10 mouse cellular contexts compared by ENCODE assay signal in genomic region chr8:120143911-120144651, GRCm38 (mm10). TPM values are rescaled to one million over a fixed set of nuclear protein-coding genes. Genes with fewer than 3 reads are reported as not detected.
DNase-seq lines count a peak whose midpoint lies in the region; ATAC-seq lines count a peak whose summit lies in the region.
"Had no signal": no experiment of that assay in that cellular context is flagged by ENCODE, and none has a peak within 500 bp of the region (broad histone marks: within the 10 kb centered on the region; RNA-seq: fewer than 3 reads in every experiment).

No protein-coding gene starts in this region.

- no peaks in the 10 kb centered on the region for H3K36me3 ChIP-seq in neural tube, embryonic 11.5 days (ENCODE audit: control insufficient read depth, insufficient read depth, low read length)
- no peaks in the 10 kb centered on the region for H3K36me3 ChIP-seq in embryonic facial prominence, embryonic 12.5 days
- no peaks in the 10 kb centered on the region for H3K36me3 ChIP-seq in kidney, embryonic 16.5 days (ENCODE audit: insufficient read depth, low read length)

- no peak for DNase-seq in neural tube, embryonic 11.5 days (ENCODE audit: low spot score)
- no peak for DNase-seq in neural tube, embryonic 10.5 days (ENCODE audit: extremely low spot score, low spot score)
- peak; percentile 61 to 78 for DNase-seq in left cerebral cortex, adult 9 months (ENCODE audit: low spot score in 2 of 2)
- peak; percentile 47 to 58 for DNase-seq in right cerebral cortex, postnatal 36 days (ENCODE audit: low spot score in 2 of 2)
- DNase-seq in urinary bladder, postnatal 36 days (ENCODE audit: low spot score in 2 of 2): no peak
- DNase-seq in ovary, postnatal 14 days (ENCODE audit: low spot score): no peak

- no peaks in the 10 kb centered on the region for H3K27me3 ChIP-seq in neural tube, embryonic 11.5 days (ENCODE audit: control insufficient read depth, insufficient read depth, low read length)
- no peaks in the 10 kb centered on the region for H3K27me3 ChIP-seq in embryonic facial prominence, embryonic 12.5 days
- no peaks in the 10 kb centered on the region for H3K27me3 ChIP-seq in kidney, embryonic 16.5 days (ENCODE audit: insufficient read depth, low read length)

- no peak overlapping the region for H3K4me2 ChIP-seq in neural tube, embryonic 11.5 days (ENCODE audit: low read depth)
- H3K4me2 ChIP-seq in embryonic facial prominence, embryonic 12.5 days (replicated peaks): no peak overlapping the region
- no peak overlapping the region for H3K4me2 ChIP-seq in kidney, embryonic 16.5 days (replicated peaks; ENCODE audit: low read depth, low read length)

- peaks cover 11% of the 10 kb centered on the region for H3K4me1 ChIP-seq in neural tube, embryonic 11.5 days (ENCODE audit: control insufficient read depth, insufficient read depth, low read length)
- H3K4me1 ChIP-seq in embryonic facial prominence, embryonic 12.5 days: peaks cover 10% of the 10 kb centered on the region; the same call in 1 of the 2 replicates
- peaks cover 4% of the 10 kb centered on the region; the same call in 1 of the 2 replicates for H3K4me1 ChIP-seq in kidney, embryonic 16.5 days (ENCODE audit: insufficient read depth, low read length)

- no peaks in the 10 kb centered on the region for H3K9me3 ChIP-seq in neural tube, embryonic 11.5 days (ENCODE audit: control insufficient read depth, low read length)
- no peaks in the 10 kb centered on the region for H3K9me3 ChIP-seq in embryonic facial prominence, embryonic 12.5 days
- H3K9me3 ChIP-seq in kidney, embryonic 16.5 days (ENCODE audit: low read length): no peaks in the 10 kb centered on the region

- H3K27ac ChIP-seq in neural tube, embryonic 11.5 days (ENCODE audit: low read depth, low read length): peak overlapping the region; percentile 24
- H3K27ac ChIP-seq in embryonic facial prominence, embryonic 12.5 days: no peak overlapping the region
- no peak overlapping the region for H3K27ac ChIP-seq in kidney, embryonic 16.5 days (ENCODE audit: low read length)

- peak overlapping the region; percentile 31; the same call in 1 of the 2 replicates for H3K9ac ChIP-seq in neural tube, embryonic 11.5 days (ENCODE audit: low read length)
- 0 out of 2 replicates have a peak overlapping the region, but pooled peaks have one; percentile 5 for H3K9ac ChIP-seq in embryonic facial prominence, embryonic 12.5 days
- H3K9ac ChIP-seq in kidney, embryonic 16.5 days (replicated peaks; ENCODE audit: low read length): no peak overlapping the region

- no peak for ATAC-seq in neural tube, embryonic 11.5 days (ENCODE audit: insufficient read depth, low FRiP score, low TSS enrichment)
- 0 out of 2 replicates have a peak, but pooled peaks have one; percentile 4 for ATAC-seq in embryonic facial prominence, embryonic 12.5 days (ENCODE audit: insufficient number of reproducible peaks, insufficient read depth, low FRiP score, low TSS enrichment)
- no peak for ATAC-seq in kidney, embryonic 16.5 days (ENCODE audit: low FRiP score, low TSS enrichment)

- H3K4me3 ChIP-seq in neural tube, embryonic 11.5 days (ENCODE audit: low read depth, low read length): no peak overlapping the region
- H3K4me3 ChIP-seq in embryonic facial prominence, embryonic 12.5 days: no peak overlapping the region
- no peak overlapping the region for H3K4me3 ChIP-seq in kidney, embryonic 16.5 days (ENCODE audit: low read length)
- H3K4me3 ChIP-seq: erythroblast, embryonic 14.5 days had no signal

- 56% methylated on average over 15 of the region's 15 CpGs for WGBS in neural tube, embryonic 11.5 days
- WGBS in embryonic facial prominence, embryonic 12.5 days: 65% methylated on average over 15 of the region's 15 CpGs
- WGBS in kidney, embryonic 16.5 days: 60% methylated on average over 15 of the region's 15 CpGs

RNA-seq across cellular contexts. Expression of gene 6430548M08Rik, which starts 30.1 kb away (rescaled TPM):
- 12.0 and 13.7 TPM in 2 replicates for polyA plus RNA-seq in neural tube, embryonic 11.5 days (2014; fragmentation: Nextera tagmentation; extraction: Ambion mirVana)
- polyA plus RNA-seq in embryonic facial prominence, embryonic 12.5 days (2016; fragmentation: Nextera tagmentation; extraction: Ambion mirVana): 5.9 and 6.5 TPM in 2 replicates
- polyA plus RNA-seq in kidney, embryonic 16.5 days (2015; fragmentation: Nextera tagmentation; extraction: Ambion mirVana): 5.3 and 6.7 TPM in 2 replicates

RNA-seq across cellular contexts. Expression of gene Fam92b, which starts 33.2 kb away (rescaled TPM):
- 0.90 and 1.0 TPM in 2 replicates for polyA plus RNA-seq in neural tube, embryonic 11.5 days (2014; fragmentation: Nextera tagmentation; extraction: Ambion mirVana)
- 0.70 and 1.7 TPM in 2 replicates for polyA plus RNA-seq in embryonic facial prominence, embryonic 12.5 days (2016; fragmentation: Nextera tagmentation; extraction: Ambion mirVana)
- polyA plus RNA-seq in kidney, embryonic 16.5 days (2015; fragmentation: Nextera tagmentation; extraction: Ambion mirVana): 0.14 and 0.22 TPM in 2 replicates
- polyA plus RNA-seq: erythroblast, embryonic 14.5 days; liver, adult 2 months had no signal

RNA-seq across cellular contexts. Expression of gene Zdhhc7, which starts 42.8 kb away (rescaled TPM):
- 33.0 and 33.9 TPM in 2 replicates for polyA plus RNA-seq in neural tube, embryonic 11.5 days (2014; fragmentation: Nextera tagmentation; extraction: Ambion mirVana)
- 34.7 and 38.9 TPM in 2 replicates for polyA plus RNA-seq in embryonic facial prominence, embryonic 12.5 days (2016; fragmentation: Nextera tagmentation; extraction: Ambion mirVana)
- 36.2 and 37.4 TPM in 2 replicates for polyA plus RNA-seq in kidney, embryonic 16.5 days (2015; fragmentation: Nextera tagmentation; extraction: Ambion mirVana)

Comparison
In these comparisons a context has a peak if more than half of its experiments do, and no peak if none do; other contexts are left out.
1. DNase-seq: peak in left cerebral cortex, adult 9 months (2 of 2) and right cerebral cortex, postnatal 36 days (2 of 2); none in neural tube, embryonic 11.5 days (single experiment), neural tube, embryonic 10.5 days (single experiment), urinary bladder, postnatal 36 days (0 of 2) and ovary, postnatal 14 days (single experiment).